Mouse (Mus musculus) lung, postnatal 0 days (tissue): ENCODE data around the gene Lgals7.

Experiments used
- CTCF ChIP-seq: IDR thresholded peaks from 2 replicates; pipeline ENCODE4 v1.5.1; 2016; ENCODE audit warnings: antibody characterized with exemption, mild to moderate bottlenecking
- EP300 ChIP-seq: IDR thresholded peaks from 2 replicates; pipeline ENCODE4 v1.6.1; 2016; ENCODE audit warnings: antibody characterized with exemption, mild to moderate bottlenecking, control low read depth

DNA sequence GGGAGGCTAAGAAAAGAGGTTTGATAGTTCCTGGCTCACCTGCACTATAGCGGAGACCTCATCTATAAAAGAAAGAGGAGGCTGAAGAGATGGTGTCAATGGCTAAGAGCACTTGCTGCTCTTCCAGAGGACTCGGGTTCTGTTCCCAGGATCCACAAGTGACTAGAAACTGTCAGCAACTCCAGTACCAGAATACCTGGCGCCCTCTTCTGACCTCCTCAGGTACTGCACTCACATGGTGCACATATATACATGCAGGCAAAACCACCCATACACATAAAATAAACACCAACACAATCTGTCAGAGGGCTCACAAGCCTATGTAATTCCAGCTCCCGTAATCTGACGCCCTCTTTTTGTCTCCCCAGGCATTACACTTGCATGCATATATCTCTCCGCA lies 2.8 kb upstream of the Lgals7 start:
- TF ChIP-seq EP300 (no peak), CTCF (no peak; the same call in 1 of the 2 replicates)
